Mouse (Mus musculus): ENCODE measurements around the gene Gm6040. TPM values are rescaled to one million over a fixed set of nuclear protein-coding genes. Genes with fewer than 3 reads are reported as not detected.

Gene Gm6040
- polyA plus RNA-seq (2015; fragmentation: Nextera tagmentation; extraction: Ambion mirVana), result not detected in 2 replicates

- no peak for TF ChIP-seq EP300 (IDR thresholded peaks at IDR 0.05; ENCODE audit: low read depth)
- TF ChIP-seq CTCF (IDR thresholded peaks at IDR 0.05; ENCODE audit: low read depth), result no peak
- H3K36me3 ChIP-seq (replicated peaks; ENCODE audit: insufficient read depth, low read length), result no peaks in the 10 kb centered on the region
- no peak within 1 kb of the TSS for H3K9ac ChIP-seq (replicated peaks)
- H3K4me3 ChIP-seq (ENCODE audit: low read depth, low read length), result no peak within 1 kb of the TSS
- no peak within 1 kb of the TSS for H3K27ac ChIP-seq (ENCODE audit: low read depth)
- DNase-seq (no peak), ATAC-seq (no peak)
- WGBS (ENCODE audit: insufficient replicate concordance), result 71% methylated on average over 3 of the region's 3 CpGs
- H3K27me3 ChIP-seq (ENCODE audit: insufficient read depth, low read length), result no peaks in the 10 kb centered on the region
- H3K9me3 ChIP-seq (ENCODE audit: low read length), result no peaks in the 10 kb centered on the region
- no peaks in the 10 kb centered on the region for H3K4me1 ChIP-seq (ENCODE audit: insufficient read depth)
- no peak within 1 kb of the TSS for H3K4me2 ChIP-seq (ENCODE audit: low read depth, low read length)
Observed at GRCm38 (mm10) chr8:20921971-20922370, at the start of gene Gm6040. Gene Gm6040, minus strand, starts transcription at chr8:20922071.

GRCm38 (mm10) chr8:20964531-20964930 lies 42.7 kb upstream of the Gm6040 start:
- Histone ChIP-seq H3K36me3 (replicated peaks; ENCODE audit: insufficient read depth, low read length) (no peaks in the 10 kb centered on the region), H3K9ac (replicated peaks) (no peak overlapping the region), H3K27me3 (ENCODE audit: insufficient read depth, low read length) (no peaks in the 10 kb centered on the region), H3K27ac (ENCODE audit: low read depth) (no peak overlapping the region), H3K9me3 (ENCODE audit: low read length) (no peaks in the 10 kb centered on the region), H3K4me3 (ENCODE audit: low read depth, low read length) (no peak overlapping the region), H3K4me2 (ENCODE audit: low read depth, low read length) (no peak overlapping the region), H3K4me1 (ENCODE audit: insufficient read depth) (no peaks in the 10 kb centered on the region)
- ATAC-seq (no peak), DNase-seq (no peak)
- TF ChIP-seq CTCF (IDR thresholded peaks at IDR 0.05; ENCODE audit: low read depth) (no peak), EP300 (IDR thresholded peaks at IDR 0.05; ENCODE audit: low read depth) (no peak)
- WGBS (ENCODE audit: insufficient replicate concordance), result 65% methylated on average over 2 of the region's 2 CpGs

- TF ChIP-seq EP300 (IDR thresholded peaks at IDR 0.05; ENCODE audit: low read depth) (no peak), CTCF (IDR thresholded peaks at IDR 0.05; ENCODE audit: low read depth) (no peak)
- no peak for DNase-seq
- Histone ChIP-seq H3K9ac (replicated peaks) (no peak within 1 kb of the TSS), H3K4me1 (ENCODE audit: insufficient read depth) (no peaks in the 10 kb centered on the region), H3K9me3 (ENCODE audit: low read length) (peaks cover 3% of the 10 kb centered on the region; the same call in 1 of the 2 replicates), H3K36me3 (replicated peaks; ENCODE audit: insufficient read depth, low read length) (no peaks in the 10 kb centered on the region), H3K4me3 (ENCODE audit: low read depth, low read length) (no peak within 1 kb of the TSS), H3K27me3 (ENCODE audit: insufficient read depth, low read length) (no peaks in the 10 kb centered on the region), H3K4me2 (ENCODE audit: low read depth, low read length) (no peak within 1 kb of the TSS), H3K27ac (ENCODE audit: low read depth) (no peak within 1 kb of the TSS)
- WGBS (ENCODE audit: insufficient replicate concordance), result 57% methylated on average over 3 of the region's 3 CpGs
- ATAC-seq, result no peak
Observed at GRCm38 (mm10) chr8:20944610-20945009, 22.7 kb upstream of the Gm6040 start, which contains the start of gene AY761185. Gene AY761185, minus strand, starts transcription at chr8:20944710.

GRCm38 (mm10) chr8:20912288-20912687 lies 9.6 kb downstream of the Gm6040 start:
- no peaks in the 10 kb centered on the region for H3K4me1 ChIP-seq (ENCODE audit: insufficient read depth)
- no peaks in the 10 kb centered on the region; the same call in 1 of the 2 replicates for H3K9me3 ChIP-seq (ENCODE audit: low read length)
- ATAC-seq, result no peak
- DNase-seq, result no peak
- H3K27ac ChIP-seq (ENCODE audit: low read depth), result no peak overlapping the region
- H3K4me3 ChIP-seq (ENCODE audit: low read depth, low read length), result no peak overlapping the region
- no peaks in the 10 kb centered on the region for H3K27me3 ChIP-seq (ENCODE audit: insufficient read depth, low read length)
- no peak overlapping the region for H3K4me2 ChIP-seq (ENCODE audit: low read depth, low read length)
- 57% methylated on average over 1 of the region's 1 CpGs for WGBS (ENCODE audit: insufficient replicate concordance)
- H3K9ac ChIP-seq (replicated peaks), result no peak overlapping the region
- TF ChIP-seq CTCF (IDR thresholded peaks at IDR 0.05; ENCODE audit: low read depth), result no peak
- TF ChIP-seq EP300 (IDR thresholded peaks at IDR 0.05; ENCODE audit: low read depth), result no peak
- no peaks in the 10 kb centered on the region for H3K36me3 ChIP-seq (replicated peaks; ENCODE audit: insufficient read depth, low read length)

GRCm38 (mm10) chr8:20908256-20908655 lies 13.6 kb downstream of the Gm6040 start:
- Histone ChIP-seq H3K9ac (replicated peaks) (no peak overlapping the region), H3K27me3 (ENCODE audit: insufficient read depth, low read length) (no peaks in the 10 kb centered on the region), H3K4me2 (ENCODE audit: low read depth, low read length) (no peak overlapping the region), H3K9me3 (ENCODE audit: low read length) (no peaks in the 10 kb centered on the region; the same call in 1 of the 2 replicates), H3K36me3 (replicated peaks; ENCODE audit: insufficient read depth, low read length) (no peaks in the 10 kb centered on the region), H3K4me3 (ENCODE audit: low read depth, low read length) (no peak overlapping the region), H3K27ac (ENCODE audit: low read depth) (no peak overlapping the region), H3K4me1 (ENCODE audit: insufficient read depth) (no peaks in the 10 kb centered on the region)
- no peak for DNase-seq
- 39% methylated on average over 2 of the region's 2 CpGs for WGBS (ENCODE audit: insufficient replicate concordance)
- TF ChIP-seq EP300 (IDR thresholded peaks at IDR 0.05; ENCODE audit: low read depth) (no peak), CTCF (IDR thresholded peaks at IDR 0.05; ENCODE audit: low read depth) (no peak)
- ATAC-seq, result no peak

- Histone ChIP-seq H3K4me2 (ENCODE audit: low read depth, low read length) (no peak overlapping the region), H3K4me3 (ENCODE audit: low read depth, low read length) (no peak overlapping the region), H3K4me1 (ENCODE audit: insufficient read depth) (no peaks in the 10 kb centered on the region), H3K9me3 (ENCODE audit: low read length) (no peaks in the 10 kb centered on the region; the same call in 1 of the 2 replicates), H3K27ac (ENCODE audit: low read depth) (no peak overlapping the region), H3K9ac (replicated peaks) (no peak overlapping the region), H3K36me3 (replicated peaks; ENCODE audit: insufficient read depth, low read length) (no peaks in the 10 kb centered on the region), H3K27me3 (ENCODE audit: insufficient read depth, low read length) (no peaks in the 10 kb centered on the region)
- TF ChIP-seq EP300 (IDR thresholded peaks at IDR 0.05; ENCODE audit: low read depth), result no peak
- TF ChIP-seq CTCF (IDR thresholded peaks at IDR 0.05; ENCODE audit: low read depth), result no peak
- no peak for DNase-seq
- ATAC-seq, result no peak
- WGBS (ENCODE audit: insufficient replicate concordance), result 84% methylated on average over 2 of the region's 2 CpGs
Observed at GRCm38 (mm10) chr8:20907119-20907518, 14.8 kb downstream of the Gm6040 start.

GRCm38 (mm10) chr8:20902527-20902926 lies 19.3 kb downstream of the Gm6040 start, which contains the start of gene Gm15056:
Gene Gm15056, minus strand, starts transcription at chr8:20902627.
- no peak within 1 kb of the TSS for H3K9ac ChIP-seq (replicated peaks)
- no peak within 1 kb of the TSS for H3K27ac ChIP-seq (ENCODE audit: low read depth)
- no peaks in the 10 kb centered on the region for H3K4me1 ChIP-seq (ENCODE audit: insufficient read depth)
- ATAC-seq (no peak), DNase-seq (no peak)
- TF ChIP-seq CTCF (IDR thresholded peaks at IDR 0.05; ENCODE audit: low read depth) (no peak), EP300 (IDR thresholded peaks at IDR 0.05; ENCODE audit: low read depth) (no peak)
- WGBS (ENCODE audit: insufficient replicate concordance), result 30% methylated on average over 2 of the region's 2 CpGs
- H3K4me2 ChIP-seq (ENCODE audit: low read depth, low read length), result no peak within 1 kb of the TSS
- peaks cover 2% of the 10 kb centered on the region; the same call in 1 of the 2 replicates for H3K9me3 ChIP-seq (ENCODE audit: low read length)
- H3K36me3 ChIP-seq (replicated peaks; ENCODE audit: insufficient read depth, low read length), result no peaks in the 10 kb centered on the region
- no peaks in the 10 kb centered on the region for H3K27me3 ChIP-seq (ENCODE audit: insufficient read depth, low read length)
- no peak within 1 kb of the TSS for H3K4me3 ChIP-seq (ENCODE audit: low read depth, low read length)
